Mouse (Mus musculus) layer of hippocampus, adult 8-10 months (tissue): ENCODE results near the gene Rhox2e. TPM values are rescaled to one million over a fixed set of nuclear protein-coding genes. Genes with fewer than 3 reads are reported as not detected.
"Not testable (repeated sequence)": the region's sequence is repeated elsewhere in the genome, so short reads cannot be mapped to it uniquely, and the experiment has no call there.

Source experiments
- DNase-seq, 2 experiments: peaks; one replicate each; pipeline ENCODE4 v3.0.0; 2022; ENCODE audit warnings: low spot score in 2 of 2
- total RNA-seq, 4 experiments: library from RNA; stranded (reverse); gene quantifications; 2 replicates each; pipeline ENCODE4 v1.2.4; 2022

The Rhox2e gene
- total RNA-seq: not detected

- not testable (repeated sequence) for DNase-seq
These were observed at the start of gene Rhox2e for GRCm38 (mm10) chrX:37530152-37530551. Gene Rhox2e (plus strand): TSS chrX:37530452.

DNA sequence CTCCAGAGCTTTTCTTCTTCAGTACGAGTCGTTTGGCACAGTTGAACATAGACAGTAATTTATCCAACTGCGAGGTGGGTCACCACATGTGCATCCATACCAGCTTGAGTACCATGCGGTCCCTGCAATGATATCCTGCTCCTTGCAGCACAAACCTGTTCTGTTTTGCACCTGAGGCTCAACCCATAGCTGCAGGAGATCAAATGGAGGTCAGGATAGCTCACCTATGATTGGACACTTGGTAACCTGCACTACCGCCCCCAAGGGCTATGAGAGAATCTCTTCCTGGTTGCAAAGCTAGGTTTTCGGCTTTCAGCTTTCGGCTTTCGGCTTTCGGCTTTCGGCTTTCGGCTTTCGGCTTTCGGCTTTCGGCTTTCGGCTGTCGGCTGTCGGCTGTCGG, 16.2 kb upstream of the Rhox2e start, which contains the start of gene Rhox4d:
Gene Rhox4d (plus strand): TSS at position 301 of the 400 bp plus-strand sequence.
- not testable (repeated sequence) for DNase-seq

GRCm38 (mm10) chrX:37541719-37542118, 11.5 kb downstream of the Rhox2e start, which contains the start of gene Rhox3e:
Gene Rhox3e (plus strand): TSS chrX:37542019.
- DNase-seq: not testable (repeated sequence)

- not testable (repeated sequence) for DNase-seq
These were observed 26.9 kb downstream of the Rhox2e start, which contains the start of gene Rhox4e for GRCm38 (mm10) chrX:37557112-37557511. Gene Rhox4e (plus strand): TSS chrX:37557412.

DNA sequence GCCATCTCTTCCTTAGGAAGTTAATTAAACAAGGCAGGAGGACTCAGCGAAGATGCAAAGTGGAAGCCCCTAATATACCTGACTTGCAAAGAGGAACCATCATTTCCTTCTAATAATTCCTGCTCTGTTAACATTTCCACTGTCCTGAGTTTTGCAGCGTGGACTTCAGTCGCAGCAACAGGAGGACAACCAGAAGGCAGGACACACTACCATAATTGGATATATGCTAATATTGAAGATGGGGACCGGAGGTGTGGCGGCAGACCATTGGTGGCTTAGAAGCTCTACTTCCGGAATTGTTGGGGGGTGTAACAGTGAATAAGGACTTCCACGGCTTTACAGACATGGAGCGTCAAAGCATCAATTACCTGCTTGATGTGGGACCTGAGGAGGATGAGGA, 40.9 kb downstream of the Rhox2e start, which contains the start of gene Rhox2f:
Gene Rhox2f (plus strand): TSS at position 301 of the 400 bp plus-strand sequence.
- not testable (repeated sequence) for DNase-seq

DNA sequence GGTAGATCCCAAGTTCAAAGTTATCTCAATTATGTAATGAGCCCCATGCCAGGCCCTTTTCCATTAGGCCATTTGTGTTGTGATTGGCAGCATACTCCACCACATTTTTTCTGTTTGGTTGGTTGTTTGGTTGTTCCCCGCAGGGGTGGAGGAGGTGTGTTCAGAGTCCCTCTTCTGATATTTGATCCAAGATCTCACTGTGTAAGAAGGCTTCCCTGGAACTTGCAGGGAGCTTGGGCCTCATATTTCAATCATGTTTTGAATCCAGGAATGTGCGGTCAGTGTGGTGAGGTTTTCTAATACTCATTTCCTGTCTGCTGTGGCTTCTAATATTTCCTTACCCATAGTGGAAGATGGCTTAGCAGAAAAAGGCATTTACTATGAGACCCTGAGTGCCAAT, 42.4 kb downstream of the Rhox2e start:
- DNase-seq: not testable (repeated sequence)

DNA sequence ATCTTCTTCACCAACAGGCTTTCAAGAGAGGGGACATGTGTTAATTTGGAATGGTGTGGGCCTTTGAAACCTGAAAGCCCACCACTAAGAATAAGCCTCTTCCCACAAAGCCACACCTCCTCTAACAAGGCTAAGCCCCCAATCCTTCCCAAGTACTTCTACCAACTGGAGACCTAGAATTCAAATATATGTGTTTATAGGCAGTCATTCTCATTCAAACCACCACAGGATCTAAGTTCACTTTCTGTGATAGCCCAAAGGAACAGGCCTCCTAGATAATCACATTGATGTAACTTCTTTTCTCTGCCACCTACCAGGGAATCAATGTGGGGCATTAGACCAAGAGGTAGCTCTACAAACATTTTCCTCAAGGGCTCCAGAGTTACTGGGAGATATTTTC, 50.4 kb downstream of the Rhox2e start, which contains the start of gene Rhox3f:
Gene Rhox3f (plus strand): TSS at position 301 of the 400 bp plus-strand sequence.
- not testable (repeated sequence) for DNase-seq

Other genes starting within 250 kb of the Rhox2e start
- gene Rhox3a2, start 150.4 kb upstream of the Rhox2e start, total RNA-seq: not detected
- gene Rhox4a2, start 139.6 kb upstream of the Rhox2e start, total RNA-seq: not detected
- not detected for gene Rhox2b, start 118.4 kb upstream of the Rhox2e start, total RNA-seq
- gene Rhox4b, start 98.0 kb upstream of the Rhox2e start, total RNA-seq: not detected
- not detected for gene Rhox2c, start 76.8 kb upstream of the Rhox2e start, total RNA-seq
- not detected for gene Rhox3c, start 71.9 kb upstream of the Rhox2e start, total RNA-seq
- not detected for gene Rhox4c, start 50.1 kb upstream of the Rhox2e start, total RNA-seq
- not detected for gene Rhox2d, start 37.0 kb upstream of the Rhox2e start, total RNA-seq
- not detected for gene Rhox4d, start 16.1 kb upstream of the Rhox2e start, total RNA-seq
- not detected for gene Rhox3e, start 11.6 kb downstream of the Rhox2e start, total RNA-seq
- gene Rhox4e, start 27.0 kb downstream of the Rhox2e start, total RNA-seq: not detected
- not detected for gene Rhox2f, start 41.0 kb downstream of the Rhox2e start, total RNA-seq
- gene Rhox3f, start 50.5 kb downstream of the Rhox2e start, total RNA-seq: not detected
- not detected for gene Rhox4f, start 77.3 kb downstream of the Rhox2e start, total RNA-seq
- not detected for gene Rhox3g, start 98.2 kb downstream of the Rhox2e start, total RNA-seq
- gene Rhox2g, start 113.0 kb downstream of the Rhox2e start, total RNA-seq: not detected
- gene Rhox4g, start 120.9 kb downstream of the Rhox2e start, total RNA-seq: not detected
- gene Rhox3h, start 138.3 kb downstream of the Rhox2e start, total RNA-seq: not detected
- not detected for gene Rhox2h, start 142.8 kb downstream of the Rhox2e start, total RNA-seq